Mouse (Mus musculus) ES-E14 (cell line): ENCODE measurements around the gene AI481877.

Experiments
- HCFC1 ChIP-seq: IDR thresholded peaks from 2 replicates; pipeline ENCODE4 v1.6.1; 2012; ENCODE audit warnings: low read length, inconsistent platforms, borderline replicate concordance; ENCODE audit not compliant: insufficient read depth
- MAFK ChIP-seq: IDR thresholded peaks from 2 replicates; pipeline ENCODE4 v1.6.1; 2014; ENCODE audit warnings: mild to moderate bottlenecking, low read depth, low read length, inconsistent platforms; ENCODE audit not compliant: insufficient read depth
- ZC3H11A ChIP-seq: IDR thresholded peaks from 2 replicates; pipeline ENCODE4 v1.6.1; 2012; ENCODE audit warnings: low read depth, mild to moderate bottlenecking, inconsistent platforms, low read length, borderline replicate concordance
- ZNF384 ChIP-seq: IDR thresholded peaks from 2 replicates; pipeline ENCODE4 v1.6.1; 2012; ENCODE audit warnings: low read depth, low read length, inconsistent platforms

- TF ChIP-seq HCFC1, result no peak
- no peak for TF ChIP-seq ZNF384
- TF ChIP-seq MAFK, result no peak
- TF ChIP-seq ZC3H11A, result no peak
Observed at GRCm38 (mm10) chr4:58997081-58997480, 141.7 kb downstream of the AI481877 start.
